Mouse (Mus musculus) thymus, adult 2 months (tissue): ENCODE data around the gene Atpaf2.

ENCODE experiments used
- CTCF ChIP-seq: fragments of 200-500 bp; IDR thresholded peaks from 2 replicates; pipeline ENCODE4 v1.5.1; 2012; ENCODE audit warnings: mild to moderate bottlenecking, control low read depth, low read length, moderate library complexity, borderline replicate concordance; ENCODE audit not compliant: control insufficient read depth, poor library complexity, insufficient read depth; ENCODE audit errors: extremely low read depth
- POLR2A ChIP-seq: fragments of 200-500 bp; IDR thresholded peaks from 2 replicates; pipeline ENCODE4 v1.6.1; 2012; ENCODE audit warnings: mild to moderate bottlenecking, low read length, control low read depth, moderate library complexity; ENCODE audit not compliant: control insufficient read depth, poor library complexity, insufficient read depth; ENCODE audit errors: extremely low read depth

GRCm38 (mm10) chr11:60422046-60422668 is 3.9 kb upstream of the Atpaf2 start:
- TF ChIP-seq CTCF, result no peak
- no peak for TF ChIP-seq POLR2A
